Mouse (Mus musculus) intestine, embryonic 14.5 days (tissue): ENCODE measurements around the gene Shmt1. TPM values are rescaled to one million over a fixed set of nuclear protein-coding genes. Genes with fewer than 3 reads are reported as not detected.

Experiments used
- ATAC-seq: fragments of 200-750 bp; cut with Nextera tagmentation; replicated peaks from 2 replicates; pipeline ENCODE4 v1.8.0; 2017; ENCODE audit warnings: low read depth, moderate number of reproducible peaks, moderate TSS enrichment, moderate library complexity; ENCODE audit not compliant: low FRiP score, low TSS enrichment
- DNase-seq: peaks from one replicate; pipeline ENCODE4 v3.0.0-alpha.2; 2018; ENCODE audit warnings: low spot score
- H3K27ac ChIP-seq: fragments of 300-500 bp; sonication (generic); 2 replicates; pipeline ENCODE4 v1.5.1; 2014; ENCODE audit warnings: low read depth, mild to moderate bottlenecking, control low read depth
- H3K27me3 ChIP-seq: fragments of 300-500 bp; sonication (generic); replicated peaks from 2 replicates; pipeline ENCODE4 v1.6.1; 2014; ENCODE audit warnings: low read length, control low read depth; ENCODE audit not compliant: control insufficient read depth, insufficient read depth
- H3K36me3 ChIP-seq: fragments of 300-500 bp; sonication (generic); 2 replicates; pipeline ENCODE4 v1.6.1; 2014; ENCODE audit warnings: low read length, control low read depth; ENCODE audit not compliant: control insufficient read depth, insufficient read depth
- H3K4me1 ChIP-seq: fragments of 300-500 bp; sonication (generic); replicated peaks from 2 replicates; pipeline ENCODE4 v1.6.1; 2014; ENCODE audit warnings: low read length, control low read depth, mixed read lengths; ENCODE audit not compliant: control insufficient read depth, insufficient read depth
- H3K4me2 ChIP-seq: fragments of 300-500 bp; sonication (generic); 2 replicates; pipeline ENCODE4 v1.6.1; 2014; ENCODE audit warnings: low read length
- H3K4me3 ChIP-seq: fragments of 300-500 bp; sonication (generic); 2 replicates; pipeline ENCODE4 v1.5.1; 2014; ENCODE audit warnings: low read depth, low read length, control low read depth, mixed read lengths
- H3K9ac ChIP-seq: fragments of 300-500 bp; sonication (generic); 2 replicates; pipeline ENCODE4 v1.6.1; 2014; ENCODE audit warnings: mild to moderate bottlenecking, low read length
- H3K9me3 ChIP-seq: fragments of 300-500 bp; sonication (generic); 2 replicates; pipeline ENCODE4 v1.6.1; 2016; ENCODE audit warnings: low read length, control low read depth; ENCODE audit not compliant: control insufficient read depth
- WGBS: fragments of 180-500 bp; shearing (Covaris S2); extraction: QIAGEN DNeasy Blood & Tissue Kit; methylation state at CpG from one replicate; pipeline ENCODE4 v1.1.7; 2014; 5-methylcytosine and 5-hydroxymethylcytosine counted together
- polyA plus RNA-seq: library from polyadenylated mRNA; unstranded; fragments of >200 nt; fragmentation: Nextera tagmentation; extraction: Ambion mirVana; gene quantifications from 2 replicates; pipeline ENCODE4 v1.2.1, GENCODE M21; 2014

The Shmt1 gene
- polyA plus RNA-seq, 1 experiment from 2014 or later, result 94.7 TPM

GRCm38 (mm10) chr11:60809546-60809945, 2.0 kb downstream of the Shmt1 start:
- Histone ChIP-seq H3K4me1 (peaks cover 17% of the 10 kb centered on the region), H3K9me3 (no peaks in the 10 kb centered on the region), H3K27ac (no peak overlapping the region), H3K27me3 (no peaks in the 10 kb centered on the region), H3K9ac (peak overlapping the region; percentile 38; the same call in 1 of the 2 replicates), H3K36me3 (no peaks in the 10 kb centered on the region), H3K4me2 (peak overlapping the region; percentile 66), H3K4me3 (peak overlapping the region; percentile 44)
- ATAC-seq (no peak), DNase-seq (no peak)
- 60% methylated on average over 1 of the region's 1 CpGs for WGBS

- Histone ChIP-seq H3K9me3 (no peaks in the 10 kb centered on the region), H3K4me1 (peaks cover 17% of the 10 kb centered on the region), H3K27me3 (no peaks in the 10 kb centered on the region), H3K27ac (no peak overlapping the region), H3K4me3 (no peak overlapping the region; the same call in 1 of the 2 replicates), H3K36me3 (peaks cover 9% of the 10 kb centered on the region; the same call in 1 of the 2 replicates), H3K4me2 (peak overlapping the region; percentile 66), H3K9ac (no peak overlapping the region)
- DNase-seq (no peak), ATAC-seq (no peak)
- 55% methylated on average over 4 of the region's 4 CpGs for WGBS
These were observed 3.0 kb downstream of the Shmt1 start for GRCm38 (mm10) chr11:60808286-60809070.

GRCm38 (mm10) chr11:60800892-60801291, 10.6 kb downstream of the Shmt1 start:
- no peaks in the 10 kb centered on the region for H3K4me1 ChIP-seq
- peaks cover 50% of the 10 kb centered on the region for H3K36me3 ChIP-seq
- ATAC-seq (no peak), DNase-seq (no peak)
- no peak overlapping the region for H3K4me2 ChIP-seq
- H3K27ac ChIP-seq, result no peak overlapping the region
- no peaks in the 10 kb centered on the region for H3K9me3 ChIP-seq
- WGBS, result 73% methylated on average over 1 of the region's 1 CpGs
- no peaks in the 10 kb centered on the region for H3K27me3 ChIP-seq
- H3K4me3 ChIP-seq, result no peak overlapping the region
- no peak overlapping the region for H3K9ac ChIP-seq

GRCm38 (mm10) chr11:60799977-60800376, 11.5 kb downstream of the Shmt1 start:
- Histone ChIP-seq H3K4me2 (no peak overlapping the region), H3K9me3 (no peaks in the 10 kb centered on the region), H3K27me3 (no peaks in the 10 kb centered on the region), H3K4me1 (no peaks in the 10 kb centered on the region), H3K4me3 (no peak overlapping the region), H3K36me3 (peaks cover 55% of the 10 kb centered on the region), H3K27ac (no peak overlapping the region), H3K9ac (no peak overlapping the region)
- ATAC-seq (no peak), DNase-seq (no peak)
- 85% methylated on average over 4 of the region's 4 CpGs for WGBS

GRCm38 (mm10) chr11:60796342-60796741, 15.2 kb downstream of the Shmt1 start:
- 89% methylated on average over 11 of the region's 11 CpGs for WGBS
- no peak overlapping the region for H3K9ac ChIP-seq
- DNase-seq (no peak), ATAC-seq (no peak)
- H3K27ac ChIP-seq, result no peak overlapping the region
- H3K4me1 ChIP-seq, result no peaks in the 10 kb centered on the region
- no peaks in the 10 kb centered on the region for H3K9me3 ChIP-seq
- H3K4me2 ChIP-seq, result no peak overlapping the region
- no peaks in the 10 kb centered on the region for H3K27me3 ChIP-seq
- peaks cover 67% of the 10 kb centered on the region for H3K36me3 ChIP-seq
- H3K4me3 ChIP-seq, result no peak overlapping the region

GRCm38 (mm10) chr11:60790472-60790871, 21.0 kb downstream of the Shmt1 start:
- WGBS, result 84% methylated on average over 2 of the region's 2 CpGs
- DNase-seq (no peak), ATAC-seq (no peak)
- H3K27me3 ChIP-seq, result no peaks in the 10 kb centered on the region
- H3K36me3 ChIP-seq, result peaks cover 77% of the 10 kb centered on the region
- H3K4me1 ChIP-seq, result no peaks in the 10 kb centered on the region
- no peak overlapping the region for H3K9ac ChIP-seq
- no peak overlapping the region for H3K4me3 ChIP-seq
- H3K4me2 ChIP-seq, result no peak overlapping the region
- H3K9me3 ChIP-seq, result no peaks in the 10 kb centered on the region
- H3K27ac ChIP-seq, result no peak overlapping the region

GRCm38 (mm10) chr11:60787595-60787994, 23.9 kb downstream of the Shmt1 start:
- ATAC-seq (no peak), DNase-seq (no peak)
- Histone ChIP-seq H3K27ac (no peak overlapping the region), H3K9ac (no peak overlapping the region), H3K4me1 (peaks cover 2% of the 10 kb centered on the region), H3K27me3 (no peaks in the 10 kb centered on the region), H3K9me3 (no peaks in the 10 kb centered on the region), H3K4me2 (no peak overlapping the region), H3K4me3 (no peak overlapping the region), H3K36me3 (peaks cover 77% of the 10 kb centered on the region)
- 69% methylated on average over 1 of the region's 1 CpGs for WGBS

- peaks cover 70% of the 10 kb centered on the region for H3K36me3 ChIP-seq
- DNase-seq (no peak), ATAC-seq (no peak)
- no peak overlapping the region for H3K4me3 ChIP-seq
- 90% methylated on average over 8 of the region's 8 CpGs for WGBS
- no peak overlapping the region for H3K9ac ChIP-seq
- H3K27ac ChIP-seq, result no peak overlapping the region
- H3K4me2 ChIP-seq, result no peak overlapping the region
- no peaks in the 10 kb centered on the region for H3K27me3 ChIP-seq
- H3K9me3 ChIP-seq, result no peaks in the 10 kb centered on the region
- peaks cover 30% of the 10 kb centered on the region for H3K4me1 ChIP-seq
These were observed 27.2 kb downstream of the Shmt1 start for GRCm38 (mm10) chr11:60784179-60784922.
